Mouse (Mus musculus): ENCODE data around the gene Kif6. TPM values are rescaled to one million over a fixed set of nuclear protein-coding genes. Genes with fewer than 3 reads are reported as not detected.

Gene Kif6
- total and polyA plus RNA-seq, 3 experiments, result 0.11 TPM; not detected in 2

GRCm38 (mm10) chr17:49816703-49817102, 201.8 kb downstream of the Kif6 start:
- no peak for TF ChIP-seq CTCF (IDR thresholded peaks at IDR 0.05; ENCODE audit: low read depth, low read length)
- TF ChIP-seq TAL1 (conservative IDR thresholded peaks at IDR 0.05; ENCODE audit: low read depth, low read length), result no peak
- no peak for TF ChIP-seq GATA1 (IDR thresholded peaks at IDR 0.05; ENCODE audit: borderline replicate concordance, low read length)
- TF ChIP-seq POLR2AphosphoS5 (IDR thresholded peaks at IDR 0.05; ENCODE audit: insufficient replicate concordance, low read depth, low read length), result no peak
- no peak for TF ChIP-seq GATA2 (IDR thresholded peaks at IDR 0.05; ENCODE audit: borderline replicate concordance, low read depth, low read length)
- no peaks in the 10 kb centered on the region for H3K27me3 ChIP-seq (ENCODE audit: insufficient read depth, low read length)

GRCm38 (mm10) chr17:49820203-49820602, 205.3 kb downstream of the Kif6 start:
- no peaks in the 10 kb centered on the region for H3K36me3 ChIP-seq (replicated peaks)
- H3K9me3 ChIP-seq (replicated peaks), result peaks cover 66% of the 10 kb centered on the region
- no peak overlapping the region for H3K4me3 ChIP-seq (ENCODE audit: low read depth, low read length)

More at GRCm38 (mm10) chr17:49816703-49817102, 201.8 kb downstream of the Kif6 start:
- no peak for ATAC-seq (ENCODE audit: extremely low read depth, insufficient number of reproducible peaks, low FRiP score, poor library complexity, severe bottlenecking)
- no peak for DNase-seq (ENCODE audit: low spot score)
- Histone ChIP-seq H3K4me1 (ENCODE audit: insufficient read depth, low read depth, low read length) (no peaks in the 10 kb centered on the region), H3K36me3 (replicated peaks) (no peaks in the 10 kb centered on the region), H3K9me3 (replicated peaks) (peaks cover 70% of the 10 kb centered on the region), H3K4me3 (ENCODE audit: low read depth, low read length) (no peak overlapping the region)

DNA sequence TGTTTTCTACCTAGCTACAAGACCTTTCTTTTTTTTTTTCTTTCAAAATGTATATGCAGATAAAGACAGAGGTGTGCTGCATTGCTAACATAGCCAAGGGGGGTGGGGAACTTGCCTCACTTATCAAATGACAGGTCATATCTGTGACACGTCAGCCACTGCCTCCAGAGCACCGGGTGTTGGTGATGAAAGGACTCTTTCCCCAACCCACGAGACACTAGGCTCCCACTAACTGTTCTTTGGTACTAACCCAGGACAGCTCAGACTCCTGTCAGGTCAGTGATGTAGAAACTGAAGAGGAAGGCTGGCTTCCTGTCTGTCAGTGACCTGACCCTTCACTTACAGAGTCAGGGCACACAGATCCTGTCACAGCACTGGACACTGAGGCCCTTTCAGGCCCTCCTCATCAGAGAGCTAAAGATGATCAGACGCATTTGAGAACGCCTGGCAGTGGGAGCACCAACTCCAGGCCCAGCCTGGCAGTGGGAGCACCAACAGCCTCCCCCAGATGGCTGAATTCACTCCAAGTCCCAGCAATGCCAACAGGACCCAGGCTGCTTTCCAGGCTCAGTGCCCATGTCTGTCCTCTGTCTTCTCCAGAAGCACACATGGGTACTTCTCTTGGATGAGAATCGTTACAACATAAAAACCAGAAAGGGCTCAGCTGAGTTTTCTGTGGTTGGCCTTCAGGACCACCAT, 209.4 kb downstream of the Kif6 start:
- H3K36me3 ChIP-seq (replicated peaks), result no peaks in the 10 kb centered on the region
- TF ChIP-seq CTCF (IDR thresholded peaks at IDR 0.05; ENCODE audit: low read depth, low read length) (no peak), GATA1 (IDR thresholded peaks at IDR 0.05; ENCODE audit: borderline replicate concordance, low read length) (no peak), GATA2 (IDR thresholded peaks at IDR 0.05; ENCODE audit: borderline replicate concordance, low read depth, low read length) (no peak), TAL1 (conservative IDR thresholded peaks at IDR 0.05; ENCODE audit: low read depth, low read length) (no peak), POLR2AphosphoS5 (IDR thresholded peaks at IDR 0.05; ENCODE audit: insufficient replicate concordance, low read depth, low read length) (no peak)
- no peak overlapping the region for H3K4me3 ChIP-seq (ENCODE audit: low read depth, low read length)
- H3K27me3 ChIP-seq (ENCODE audit: insufficient read depth, low read length), result no peaks in the 10 kb centered on the region
- DNase-seq (ENCODE audit: low spot score), result no peak
- no peak for ATAC-seq (ENCODE audit: extremely low read depth, insufficient number of reproducible peaks, low FRiP score, poor library complexity, severe bottlenecking)
- no peaks in the 10 kb centered on the region for H3K4me1 ChIP-seq (ENCODE audit: insufficient read depth, low read depth, low read length)
- H3K9me3 ChIP-seq (replicated peaks), result peaks cover 68% of the 10 kb centered on the region

More at GRCm38 (mm10) chr17:49820203-49820602, 205.3 kb downstream of the Kif6 start:
- TF ChIP-seq TAL1 (conservative IDR thresholded peaks at IDR 0.05; ENCODE audit: low read depth, low read length) (no peak), GATA2 (IDR thresholded peaks at IDR 0.05; ENCODE audit: borderline replicate concordance, low read depth, low read length) (no peak), POLR2AphosphoS5 (IDR thresholded peaks at IDR 0.05; ENCODE audit: insufficient replicate concordance, low read depth, low read length) (no peak), CTCF (IDR thresholded peaks at IDR 0.05; ENCODE audit: low read depth, low read length) (no peak), GATA1 (IDR thresholded peaks at IDR 0.05; ENCODE audit: borderline replicate concordance, low read length) (no peak)
- no peaks in the 10 kb centered on the region for H3K27me3 ChIP-seq (ENCODE audit: insufficient read depth, low read length)
- no peaks in the 10 kb centered on the region for H3K4me1 ChIP-seq (ENCODE audit: insufficient read depth, low read depth, low read length)
- ATAC-seq (ENCODE audit: extremely low read depth, insufficient number of reproducible peaks, low FRiP score, poor library complexity, severe bottlenecking) (no peak), DNase-seq (ENCODE audit: low spot score) (no peak)

GRCm38 (mm10) chr17:49824841-49825450, 210.0 kb downstream of the Kif6 start:
- no peak overlapping the region for H3K4me3 ChIP-seq (ENCODE audit: low read depth, low read length)
- DNase-seq (ENCODE audit: low spot score) (no peak), ATAC-seq (ENCODE audit: extremely low read depth, insufficient number of reproducible peaks, low FRiP score, poor library complexity, severe bottlenecking) (no peak)
- no peaks in the 10 kb centered on the region for H3K27me3 ChIP-seq (ENCODE audit: insufficient read depth, low read length)
- no peaks in the 10 kb centered on the region for H3K4me1 ChIP-seq (ENCODE audit: insufficient read depth, low read depth, low read length)
- H3K9me3 ChIP-seq (replicated peaks), result peaks cover 68% of the 10 kb centered on the region
- TF ChIP-seq GATA1 (IDR thresholded peaks at IDR 0.05; ENCODE audit: borderline replicate concordance, low read length) (no peak), CTCF (IDR thresholded peaks at IDR 0.05; ENCODE audit: low read depth, low read length) (no peak), GATA2 (IDR thresholded peaks at IDR 0.05; ENCODE audit: borderline replicate concordance, low read depth, low read length) (no peak), TAL1 (conservative IDR thresholded peaks at IDR 0.05; ENCODE audit: low read depth, low read length) (no peak), POLR2AphosphoS5 (IDR thresholded peaks at IDR 0.05; ENCODE audit: insufficient replicate concordance, low read depth, low read length) (no peak)
- H3K36me3 ChIP-seq (replicated peaks), result no peaks in the 10 kb centered on the region

DNA sequence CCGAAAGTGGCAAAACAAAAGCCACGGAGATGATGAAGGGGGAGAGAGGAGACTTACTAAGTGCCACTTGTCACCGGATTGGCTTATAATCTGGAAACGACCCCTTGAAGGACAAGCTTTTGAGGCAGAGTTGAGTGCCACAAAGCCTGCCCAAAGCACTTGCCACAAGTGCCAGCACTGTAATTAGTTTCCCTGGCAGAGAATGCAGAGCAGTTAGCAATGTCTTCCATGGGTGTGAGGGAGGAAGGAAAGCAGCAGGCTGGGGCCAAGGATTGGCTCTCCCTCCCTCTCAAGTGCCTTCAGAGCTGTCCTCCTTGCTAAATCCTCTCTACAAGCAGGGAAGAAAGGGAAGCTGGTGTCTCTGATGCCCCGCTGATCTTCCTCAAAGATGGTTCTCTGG, 210.9 kb downstream of the Kif6 start:
- Histone ChIP-seq H3K27me3 (ENCODE audit: insufficient read depth, low read length) (no peaks in the 10 kb centered on the region), H3K36me3 (replicated peaks) (no peaks in the 10 kb centered on the region), H3K9me3 (replicated peaks) (peaks cover 70% of the 10 kb centered on the region), H3K4me1 (ENCODE audit: insufficient read depth, low read depth, low read length) (no peaks in the 10 kb centered on the region), H3K4me3 (ENCODE audit: low read depth, low read length) (no peak overlapping the region)
- TF ChIP-seq CTCF (IDR thresholded peaks at IDR 0.05; ENCODE audit: low read depth, low read length), result no peak
- no peak for TF ChIP-seq GATA1 (IDR thresholded peaks at IDR 0.05; ENCODE audit: borderline replicate concordance, low read length)
- TF ChIP-seq GATA2 (IDR thresholded peaks at IDR 0.05; ENCODE audit: borderline replicate concordance, low read depth, low read length), result no peak
- DNase-seq (ENCODE audit: low spot score), result no peak
- ATAC-seq (ENCODE audit: extremely low read depth, insufficient number of reproducible peaks, low FRiP score, poor library complexity, severe bottlenecking), result no peak

GRCm38 (mm10) chr17:49831745-49832144, 216.8 kb downstream of the Kif6 start:
- Histone ChIP-seq H3K27me3 (ENCODE audit: insufficient read depth, low read length) (no peaks in the 10 kb centered on the region), H3K4me1 (ENCODE audit: insufficient read depth, low read depth, low read length) (no peaks in the 10 kb centered on the region), H3K9me3 (replicated peaks) (peaks cover 62% of the 10 kb centered on the region), H3K36me3 (replicated peaks) (no peaks in the 10 kb centered on the region), H3K4me3 (ENCODE audit: low read depth, low read length) (no peak overlapping the region)
- TF ChIP-seq CTCF (IDR thresholded peaks at IDR 0.05; ENCODE audit: low read depth, low read length), result no peak
- TF ChIP-seq GATA1 (IDR thresholded peaks at IDR 0.05; ENCODE audit: borderline replicate concordance, low read length), result no peak
- DNase-seq (ENCODE audit: low spot score), result no peak
- no peak for ATAC-seq (ENCODE audit: extremely low read depth, insufficient number of reproducible peaks, low FRiP score, poor library complexity, severe bottlenecking)
